Mouse (Mus musculus): ENCODE data around the gene Anxa4.
A peak's percentile ranks its signal among the peaks of the same experiment; 100 is the strongest.

GRCm38 (mm10) chr6:86816586-86816985, 23.2 kb upstream of the Anxa4 start:
- peak; percentile 73 for TF ChIP-seq CTCF (IDR thresholded peaks at IDR 0.05; ENCODE audit: low read depth)
- TF ChIP-seq EP300 (IDR thresholded peaks at IDR 0.05; ENCODE audit: low read depth) = no peak
